Mouse (Mus musculus) gastrocnemius, postnatal 25 days (tissue): Measurements from ENCODE around the gene Parp14. TPM values are rescaled to one million over a fixed set of nuclear protein-coding genes. Genes with fewer than 3 reads are reported as not detected.

Experiments used
- DNase-seq: peaks from one replicate; pipeline ENCODE4 v3.0.0; 2022
- total RNA-seq, 2 experiments: library from RNA; stranded (reverse); gene quantifications; 1 replicate in 1 of 2; 2 replicates in 1 of 2; pipeline ENCODE4 v1.2.3; 2021

Gene Parp14
- total RNA-seq, 2 experiments from 2014 or later, result 3.2 to 3.3 TPM

DNA sequence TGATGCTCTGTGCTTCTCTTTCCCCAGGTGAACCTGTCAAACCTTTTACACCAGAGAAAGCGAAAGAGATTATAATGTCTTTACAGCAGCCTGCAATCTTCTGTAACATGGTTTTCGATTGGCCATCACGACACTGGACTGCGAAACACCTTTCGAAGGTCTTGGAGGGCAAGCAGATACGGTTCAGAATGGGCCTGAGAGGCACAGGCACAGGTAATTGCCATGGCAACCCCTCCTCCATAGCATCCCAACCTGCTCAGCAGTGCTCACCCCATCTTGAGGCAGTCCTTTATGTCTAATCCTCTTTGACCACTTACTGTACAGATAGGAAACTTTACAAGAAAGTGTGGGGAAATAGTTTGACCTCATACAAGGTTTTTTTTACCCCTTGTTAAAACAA is 84.2 kb downstream of the Parp14 start:
- no peak for DNase-seq

DNA sequence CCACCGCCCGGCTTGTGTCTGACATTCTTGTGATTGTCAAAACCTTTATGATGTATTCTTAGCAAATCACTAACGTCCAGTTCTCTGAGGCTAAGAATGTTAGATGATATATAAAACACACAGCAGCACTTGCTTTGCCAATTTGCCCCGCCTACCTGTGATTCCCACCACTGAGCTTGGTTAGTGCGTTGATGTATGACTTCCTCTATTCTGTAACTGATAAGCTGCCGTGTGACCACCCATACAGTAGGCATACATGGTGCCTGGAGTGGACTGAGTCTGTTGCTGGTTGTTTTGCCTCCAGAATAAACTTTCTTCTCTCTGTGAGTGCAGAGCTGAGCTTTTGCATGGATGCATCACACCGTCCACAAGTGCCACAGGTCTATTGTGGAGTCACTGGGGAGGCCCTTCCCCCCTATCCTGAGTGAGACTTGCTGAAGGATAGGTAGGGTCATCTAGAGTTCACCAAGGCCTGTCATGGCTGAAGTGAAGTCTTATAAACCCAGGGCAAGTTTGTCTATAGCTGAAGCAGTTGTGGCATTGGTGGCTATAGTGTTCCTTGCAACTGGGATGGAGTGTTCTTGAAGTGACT is 87.1 kb downstream of the Parp14 start:
- DNase-seq, result no peak

DNA sequence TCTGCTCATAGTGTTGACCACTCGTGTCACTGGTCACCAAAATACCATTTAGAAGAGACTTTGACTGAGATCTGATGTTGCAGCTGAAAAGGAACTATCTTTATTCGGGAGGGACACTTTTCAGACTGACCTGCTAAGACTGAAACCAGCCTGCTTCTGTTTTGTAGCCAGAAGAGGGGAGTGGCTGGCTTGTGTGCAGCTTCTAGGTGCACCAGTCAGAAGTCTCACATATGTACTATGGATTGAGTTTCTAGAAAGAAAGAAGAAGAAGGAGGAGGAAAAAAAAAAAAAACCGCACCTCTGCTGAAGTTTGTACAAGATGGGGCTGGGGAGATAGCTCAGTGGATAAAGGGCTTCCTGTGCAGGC is 88.2 kb downstream of the Parp14 start:
- no peak for DNase-seq

Other genes with a start within 250 kb of the Parp14 start
- 10 to 100 TPM; 49.7 to 52.4 TPM for gene Dirc2, start 102.2 kb downstream of the Parp14 start, total RNA-seq
- 1 to 10 TPM; 3.1 to 3.2 TPM for gene Hspbap1, start 101.2 kb downstream of the Parp14 start, total RNA-seq
- gene Parp9, start 66.9 kb upstream of the Parp14 start, total RNA-seq, result 1 to 10 TPM; 4.0 to 4.3 TPM
- gene Dtx3l, start 67.6 kb upstream of the Parp14 start, total RNA-seq, result 1 to 10 TPM; 3.2 to 4.2 TPM
- gene Kpna1, start 107.2 kb upstream of the Parp14 start, total RNA-seq, result 100 to 1,000 TPM; 142 TPM
- gene Wdr5b, start 169.6 kb upstream of the Parp14 start, total RNA-seq, result 1 to 10 TPM; 1.5 to 2.0 TPM
- gene Fam162a, start 200.1 kb upstream of the Parp14 start, total RNA-seq, result 100 to 1,000 TPM; 115 to 131 TPM
- gene Ccdc58, start 200.1 kb upstream of the Parp14 start, total RNA-seq, result 10 to 100 TPM; 27.7 to 28.4 TPM